Mouse (Mus musculus): ENCODE measurements around the gene Ptpn7.

GRCm38 (mm10) chr1:135171202-135171601 lies 38.7 kb downstream of the Ptpn7 start:
- TF ChIP-seq CTCF (IDR thresholded peaks at IDR 0.05; ENCODE audit: borderline replicate concordance, control insufficient read depth, extremely low read depth, insufficient read depth, low read length, poor library complexity) (no peak), POLR2A (IDR thresholded peaks at IDR 0.05; ENCODE audit: control insufficient read depth, extremely low read depth, insufficient read depth, low read length, poor library complexity) (no peak)
